9 mouse cellular contexts compared by ENCODE assay signal in genomic region chr4:62607345-62607744, GRCm38 (mm10). TPM values are rescaled to one million over a fixed set of nuclear protein-coding genes. Genes with fewer than 3 reads are reported as not detected.
A peak's percentile ranks its signal among the peaks of the same experiment; 100 is the strongest.
DNase-seq lines count a peak whose midpoint lies in the region; ATAC-seq and TF ChIP-seq lines count a peak whose summit lies in the region.
"Had no signal": no experiment of that assay in that cellular context is flagged by ENCODE, and none has a peak within 500 bp of the region (broad histone marks: within the 10 kb centered on the region; RNA-seq: fewer than 3 reads in every experiment).

No protein-coding gene starts in this region.

- no peak overlapping the region for H3K4me3 ChIP-seq in lung, embryonic 14.5 days (ENCODE audit: low read depth, low read length)
- no peak overlapping the region for H3K4me3 ChIP-seq in hindbrain, embryonic 13.5 days

- peak; percentile 48 to 54 for DNase-seq in cerebellum, postnatal 25 days
- no peak for DNase-seq in cerebellum, adult 9-10 months
- peak; percentile 67 for DNase-seq in lung, embryonic 14.5 days
- no peak for DNase-seq in lung, adult 18-20 months
- DNase-seq in natural killer cell, adult 2 months (ENCODE audit: low spot score in 2 of 2), result peak; percentile 16 to 21
- DNase-seq in testis, postnatal 10 days (ENCODE audit: low spot score), result no peak
- no peak for DNase-seq in right cerebral cortex, postnatal 4 days
- DNase-seq: adrenal gland, adult 2 months had no signal

- H3K27ac ChIP-seq in lung, embryonic 14.5 days (ENCODE audit: low read depth), result no peak overlapping the region
- H3K27ac ChIP-seq in hindbrain, embryonic 13.5 days, result peak overlapping the region; percentile 76

- no peaks in the 10 kb centered on the region for H3K9me3 ChIP-seq in lung, embryonic 14.5 days (ENCODE audit: low read depth, low read length)
- H3K9me3 ChIP-seq in hindbrain, embryonic 13.5 days, result no peaks in the 10 kb centered on the region

- H3K27me3 ChIP-seq in lung, embryonic 14.5 days (ENCODE audit: insufficient read depth, low read length), result no peaks in the 10 kb centered on the region
- no peaks in the 10 kb centered on the region for H3K27me3 ChIP-seq in hindbrain, embryonic 13.5 days

- no peak overlapping the region for H3K4me2 ChIP-seq in lung, embryonic 14.5 days
- H3K4me2 ChIP-seq in hindbrain, embryonic 13.5 days, result no peak overlapping the region

- no peaks in the 10 kb centered on the region for H3K36me3 ChIP-seq in lung, embryonic 14.5 days (ENCODE audit: insufficient read depth)
- H3K36me3 ChIP-seq in hindbrain, embryonic 13.5 days, result no peaks in the 10 kb centered on the region

- 0 out of 2 replicates have a peak, but pooled peaks have one; percentile 12 for ATAC-seq in lung, embryonic 14.5 days (ENCODE audit: insufficient read depth)
- ATAC-seq in hindbrain, embryonic 13.5 days (ENCODE audit: low FRiP score), result peak; percentile 40

- 57% methylated on average over 9 of the region's 9 CpGs for WGBS in lung, embryonic 14.5 days
- WGBS in hindbrain, embryonic 13.5 days, result 30% methylated on average over 9 of the region's 9 CpGs

- 0 out of 2 replicates have a peak, but pooled peaks cover 2% of the 10 kb centered on the region for H3K4me1 ChIP-seq in lung, embryonic 14.5 days (ENCODE audit: insufficient read depth)
- peaks cover 57% of the 10 kb centered on the region for H3K4me1 ChIP-seq in hindbrain, embryonic 13.5 days (replicated peaks)

- peak; percentile 33 for TF ChIP-seq CTCF in lung, embryonic 14.5 days (IDR thresholded peaks at IDR 0.05; ENCODE audit: low read depth)

- no peak overlapping the region for H3K9ac ChIP-seq in lung, embryonic 14.5 days
- H3K9ac ChIP-seq in hindbrain, embryonic 13.5 days, result no peak overlapping the region

RNA-seq across cellular contexts. Expression of gene Rgs3, which starts 47.7 kb away (rescaled TPM):
- polyA plus RNA-seq in lung, embryonic 14.5 days (2014; fragmentation: Nextera tagmentation; extraction: Ambion mirVana), result 37.0 and 39.0 TPM in 2 replicates
- 65.3 and 71.0 TPM in 2 replicates for polyA plus RNA-seq in hindbrain, embryonic 13.5 days (2015; fragmentation: Nextera tagmentation; extraction: Ambion mirVana)

Comparison
In these comparisons a context has a peak if more than half of its experiments do, and no peak if none do; other contexts are left out.
1. DNase-seq: peak in cerebellum, postnatal 25 days (2 of 2), lung, embryonic 14.5 days (single experiment) and natural killer cell, adult 2 months (2 of 2); none in cerebellum, adult 9-10 months (single experiment), lung, adult 18-20 months (0 of 2), testis, postnatal 10 days (single experiment) and right cerebral cortex, postnatal 4 days (single experiment).